Mouse (Mus musculus): ENCODE results near the gene Lig3.

DNA sequence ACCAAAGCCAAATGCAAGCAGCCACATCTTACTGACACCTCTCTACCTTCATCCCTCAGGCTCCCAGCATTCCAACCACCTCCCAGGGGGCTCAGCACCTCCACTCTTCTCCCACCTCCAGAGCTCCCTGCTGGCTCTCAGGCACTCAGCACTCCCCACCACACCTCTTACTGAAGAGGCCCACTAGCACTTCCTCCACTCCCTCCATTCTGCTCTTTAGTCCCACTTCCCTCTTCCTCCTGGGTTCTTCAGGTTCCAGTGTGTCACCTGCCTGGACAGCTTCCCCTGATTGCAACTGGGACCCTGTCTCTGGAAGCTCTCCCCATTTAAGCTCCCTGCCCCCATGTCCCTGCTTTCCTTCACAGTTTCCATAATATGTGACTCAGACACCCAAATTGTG is 45.9 kb downstream of the Lig3 start:
- TF ChIP-seq POLR2A (IDR thresholded peaks at IDR 0.05; ENCODE audit: low read depth, low read length): no peak
- no peak for TF ChIP-seq CTCF (conservative IDR thresholded peaks at IDR 0.05; ENCODE audit: insufficient read depth, insufficient read length, low read depth, low read length)
